Mouse (Mus musculus): ENCODE measurements around the gene Nell1. TPM values are rescaled to one million over a fixed set of nuclear protein-coding genes. Genes with fewer than 3 reads are reported as not detected.
"Not testable (repeated sequence)": the region's sequence is repeated elsewhere in the genome, so short reads cannot be mapped to it uniquely, and the experiment has no call there.

The Nell1 gene
- total RNA-seq (2021), result under 1 TPM; 0.15 to 0.52 TPM
- long read RNA-seq, experiment 1, partial matches to known transcripts, result 0 of 1 reads
- long read RNA-seq, experiment 1, other reads (novel, unspliced or antisense), result 1 of 1 reads
- long read RNA-seq, experiment 2, result 0 reads

- no peak for DNase-seq (ENCODE audit: low spot score in 2 of 2)
Observed at GRCm38 (mm10) chr7:49974841-49975440, at the start of gene Nell1. Gene Nell1 (plus strand): TSS chr7:49974864.

DNA sequence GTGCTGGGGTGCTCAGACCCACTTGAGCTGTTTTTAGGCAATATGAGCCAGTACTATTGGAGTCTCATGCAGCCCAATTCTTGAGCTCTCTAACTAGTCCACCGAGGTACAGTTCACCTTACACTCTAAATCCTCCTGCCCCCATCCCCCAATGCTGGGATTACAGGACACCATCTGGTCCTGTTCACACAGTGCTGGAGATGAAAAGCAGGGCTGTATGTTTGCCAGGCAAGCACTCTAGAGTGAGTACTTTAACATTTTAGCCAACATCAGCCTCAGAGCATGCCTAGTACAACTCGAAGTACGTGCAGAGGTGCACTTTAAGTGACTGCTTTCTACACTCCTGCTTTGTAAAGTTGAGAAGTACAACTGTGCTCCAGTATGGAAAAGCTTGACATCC is 46.1 kb upstream of the Nell1 start:
- DNase-seq (ENCODE audit: low spot score in 2 of 2), result no peak

GRCm38 (mm10) chr7:49929999-49930398 is 44.7 kb upstream of the Nell1 start:
- DNase-seq (ENCODE audit: low spot score in 2 of 2), result no peak

GRCm38 (mm10) chr7:49933386-49934115 is 41.1 kb upstream of the Nell1 start:
- DNase-seq (ENCODE audit: low spot score in 2 of 2), result not testable (repeated sequence)

GRCm38 (mm10) chr7:49936821-49937220 is 37.8 kb upstream of the Nell1 start:
- DNase-seq (ENCODE audit: low spot score in 2 of 2), result no peak

DNA sequence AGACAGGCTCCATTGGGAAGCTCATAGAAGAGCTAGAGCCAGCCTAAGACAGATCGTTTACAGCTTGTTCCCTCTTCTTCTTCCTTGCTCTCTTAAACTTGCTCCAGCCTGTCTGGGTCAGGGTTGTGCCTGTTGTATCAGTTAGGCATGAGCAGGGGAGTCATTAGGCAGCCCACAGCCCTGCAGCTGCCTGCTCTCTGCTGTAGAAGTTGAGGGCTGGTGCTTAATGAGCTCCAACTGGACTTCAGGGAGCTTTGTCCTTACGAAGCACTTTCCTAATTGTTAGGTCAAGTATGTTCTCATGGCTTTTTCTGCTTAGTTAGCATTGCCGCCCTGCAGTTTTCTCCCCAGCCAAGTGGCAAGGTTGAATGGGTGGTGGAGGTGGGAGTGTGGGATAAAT is 32.6 kb upstream of the Nell1 start:
- DNase-seq (ENCODE audit: low spot score in 2 of 2), result no peak

DNA sequence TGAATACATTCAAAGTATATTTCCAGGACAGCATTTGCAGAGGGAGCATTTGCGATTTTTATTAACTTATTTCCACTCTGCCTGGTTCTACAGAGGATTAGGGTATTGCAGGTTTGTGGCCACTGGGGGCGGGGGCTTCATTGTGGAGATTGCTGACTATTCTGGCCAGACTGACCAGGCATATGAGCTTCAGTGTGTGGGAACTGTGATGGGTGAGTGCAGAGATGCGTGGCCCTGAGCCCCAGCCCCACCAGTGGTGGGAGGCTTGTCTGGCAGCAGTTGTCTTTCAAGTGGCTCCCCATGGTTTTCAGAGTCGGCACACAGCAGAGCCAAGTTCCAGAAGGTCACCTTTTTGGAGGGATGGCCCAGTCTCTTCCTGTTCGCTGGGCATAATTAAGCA is 32.2 kb upstream of the Nell1 start:
- DNase-seq (ENCODE audit: low spot score in 2 of 2), result no peak

GRCm38 (mm10) chr7:49946691-49947090 is 28.0 kb upstream of the Nell1 start:
- no peak for DNase-seq (ENCODE audit: low spot score in 2 of 2)

DNA sequence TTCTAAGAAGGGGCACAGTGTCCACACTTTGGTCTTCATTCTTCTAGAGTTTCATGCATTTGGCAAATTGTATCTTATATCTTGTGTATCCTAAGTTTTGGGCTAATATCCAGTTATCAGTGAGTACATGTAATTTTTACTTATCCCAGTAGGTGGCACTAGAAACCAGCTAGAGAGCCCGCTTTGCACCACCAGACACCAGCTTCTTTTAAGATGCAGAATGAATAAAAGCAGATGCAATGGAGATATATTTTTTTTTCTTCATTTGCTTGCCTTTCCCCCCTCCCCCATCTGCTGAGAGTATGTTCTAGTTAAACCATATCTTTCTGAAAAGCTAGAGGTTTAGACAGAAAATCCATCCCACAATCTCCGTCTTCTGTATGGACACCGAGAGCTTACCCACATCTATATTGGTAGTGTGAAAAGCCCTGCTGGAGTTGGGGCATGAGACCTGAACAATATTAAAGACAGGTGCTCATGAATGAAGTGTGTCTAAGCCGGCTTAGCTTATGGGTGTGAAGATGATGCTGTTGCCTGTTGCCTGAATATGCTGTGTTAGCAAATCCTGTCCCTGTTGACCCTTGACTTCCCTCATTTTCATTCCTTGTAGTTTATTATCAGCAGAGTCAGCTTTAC is 21.0 kb upstream of the Nell1 start:
- DNase-seq (ENCODE audit: low spot score in 2 of 2), result no peak

- DNase-seq (ENCODE audit: low spot score in 2 of 2), result no peak
Observed at GRCm38 (mm10) chr7:49954834-49955233, 19.8 kb upstream of the Nell1 start.

- no peak for DNase-seq (ENCODE audit: low spot score in 2 of 2)
Observed at GRCm38 (mm10) chr7:49957142-49957541, 17.5 kb upstream of the Nell1 start.

DNA sequence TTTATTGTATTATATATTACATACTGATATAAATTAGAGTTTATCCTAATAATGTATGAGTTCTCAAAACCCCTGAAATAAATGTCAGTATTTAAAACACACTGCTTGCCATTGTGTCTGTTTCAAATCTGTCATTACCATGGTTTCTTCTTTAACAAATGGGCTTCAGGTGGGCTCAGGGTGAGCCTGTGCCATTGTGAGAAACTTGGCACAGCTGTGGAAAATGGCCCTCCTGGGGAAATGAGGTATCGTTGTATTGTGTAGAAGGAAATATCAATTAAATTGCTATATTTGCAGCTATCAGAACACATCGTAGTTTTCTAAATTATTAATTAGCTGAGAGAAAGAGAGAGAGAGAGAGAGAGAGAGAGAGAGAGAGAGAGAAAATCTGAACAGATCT is 10.9 kb upstream of the Nell1 start:
- no peak for DNase-seq (ENCODE audit: low spot score in 2 of 2)

GRCm38 (mm10) chr7:49969516-49969915 is 5.1 kb upstream of the Nell1 start:
- DNase-seq (ENCODE audit: low spot score in 2 of 2), result no peak

DNA sequence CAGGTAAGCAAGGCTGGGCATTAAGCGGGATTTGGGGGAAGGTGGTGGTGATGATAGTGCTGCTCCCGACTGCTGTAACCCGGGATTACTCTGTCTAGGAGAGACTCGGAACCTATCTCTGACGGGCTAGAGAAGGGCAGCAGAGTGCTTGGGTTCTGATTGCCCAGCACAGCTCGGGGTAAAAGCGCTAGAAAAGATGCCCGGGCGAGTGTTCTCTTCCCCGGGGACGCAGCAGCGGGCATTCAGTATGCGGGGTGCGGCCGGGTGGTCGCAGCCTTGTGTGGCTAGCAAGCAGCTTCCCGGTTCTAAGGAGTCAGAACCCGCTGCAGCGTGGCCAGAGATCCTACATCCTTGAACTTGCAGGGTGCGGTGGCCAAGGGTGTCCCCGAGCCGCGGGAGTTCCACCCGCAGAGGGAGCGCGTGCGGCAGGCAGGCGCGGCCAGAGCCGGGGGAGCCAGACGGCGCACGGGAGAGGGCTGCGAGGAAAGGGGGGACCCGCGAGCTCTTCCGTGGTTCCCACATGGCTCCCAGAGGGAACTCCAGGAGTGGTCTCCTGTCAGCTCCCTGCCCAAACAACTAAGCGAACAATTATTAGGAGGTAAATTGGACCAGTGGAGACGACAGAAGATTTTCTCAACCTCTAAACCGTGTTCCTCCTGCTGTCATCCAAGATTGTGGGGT is 917 bp downstream of the Nell1 start:
- no peak for DNase-seq (ENCODE audit: low spot score in 2 of 2)

DNA sequence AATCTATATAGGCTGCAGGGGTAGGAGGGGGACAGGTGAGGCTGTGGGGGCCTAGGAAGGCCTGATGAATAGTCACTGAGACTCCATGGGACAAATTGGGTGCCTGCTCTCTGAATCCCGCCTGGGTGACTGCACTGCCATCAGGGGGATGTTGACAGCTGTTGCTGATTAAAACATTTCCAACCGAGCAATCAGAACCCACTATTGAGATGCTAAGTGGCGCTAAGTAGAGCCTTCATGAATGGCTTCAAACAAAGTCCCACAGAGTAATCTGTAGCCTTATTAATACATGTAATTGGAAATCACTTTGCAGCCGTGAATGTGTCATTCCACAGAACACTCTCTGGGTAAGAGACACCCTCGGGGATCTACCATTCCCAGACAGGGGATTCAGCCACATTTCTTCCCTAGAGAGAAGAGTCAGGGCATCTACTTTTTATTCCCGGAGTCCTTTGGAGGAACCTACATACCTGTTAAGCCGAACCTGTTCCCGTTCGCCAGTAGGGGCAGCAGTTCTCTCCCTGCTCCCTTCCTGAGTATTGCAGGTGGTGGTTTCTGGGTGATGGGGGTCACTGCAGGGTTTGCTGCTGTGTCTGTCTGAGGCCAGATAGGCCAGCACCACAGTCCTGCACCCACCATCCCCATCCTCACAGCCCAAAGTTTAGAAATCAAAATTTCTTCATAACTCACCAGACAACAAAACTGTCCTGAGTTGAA is 7.0 kb downstream of the Nell1 start:
- no peak for DNase-seq (ENCODE audit: low spot score in 2 of 2)

DNA sequence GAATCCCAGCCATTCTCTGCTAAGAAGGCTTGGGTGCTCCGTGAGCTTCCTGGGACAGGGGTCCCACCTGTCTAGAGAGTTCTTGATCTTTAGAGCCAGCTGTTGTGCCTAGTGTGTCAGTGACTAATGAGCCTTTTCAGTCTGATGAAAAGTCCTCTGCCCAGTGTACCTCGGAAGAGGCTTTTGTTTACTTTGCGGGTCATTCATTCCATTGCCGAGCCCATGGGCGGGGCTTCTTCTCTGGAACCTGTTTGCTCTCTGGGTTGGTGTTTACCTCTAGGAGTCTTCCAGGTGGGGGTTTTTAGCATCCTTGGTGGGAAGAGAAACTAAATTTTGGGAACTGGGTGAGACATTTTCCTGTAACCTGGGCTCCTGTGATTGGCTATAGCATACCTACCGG is 10.0 kb downstream of the Nell1 start:
- DNase-seq (ENCODE audit: low spot score in 2 of 2), result no peak

DNA sequence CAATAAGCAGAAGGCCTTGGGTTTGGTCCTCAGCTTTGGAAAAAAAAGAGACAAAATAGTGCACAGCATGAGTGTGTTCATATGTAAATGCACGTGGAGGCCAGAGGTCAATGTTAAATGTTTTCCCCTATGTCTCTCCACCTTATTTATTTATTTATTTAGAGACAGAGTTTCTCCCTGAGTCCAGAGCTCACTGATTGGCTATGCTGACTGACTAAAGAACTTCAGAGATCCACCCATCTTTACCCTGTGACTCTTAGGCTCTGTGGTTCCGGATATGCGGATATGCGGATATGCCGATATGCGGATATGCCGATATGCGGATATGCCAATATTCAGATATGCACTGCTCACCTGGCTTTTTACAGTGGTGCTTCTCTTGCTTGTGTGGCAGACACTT is 11.3 kb downstream of the Nell1 start:
- DNase-seq (ENCODE audit: low spot score in 2 of 2), result no peak

DNA sequence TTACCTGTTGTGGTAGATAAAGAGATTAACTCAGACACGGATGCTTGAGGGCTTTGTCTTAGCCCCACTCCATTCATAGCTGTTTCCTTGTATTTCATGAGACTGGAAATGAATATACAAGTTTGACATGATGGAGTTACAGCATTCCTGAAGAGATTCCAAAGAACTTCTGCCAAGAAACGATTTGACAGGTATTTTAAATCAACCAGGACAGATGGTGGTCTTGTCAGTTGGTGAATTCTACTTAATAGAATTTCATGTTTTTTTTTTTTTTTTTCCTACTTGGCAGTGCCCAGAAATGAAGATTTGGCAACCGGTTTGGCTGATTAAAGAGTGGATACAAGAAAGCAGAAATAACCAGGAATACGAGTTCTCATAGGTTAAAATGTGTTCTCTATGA is 24.7 kb downstream of the Nell1 start:
- no peak for DNase-seq (ENCODE audit: low spot score in 2 of 2)

DNA sequence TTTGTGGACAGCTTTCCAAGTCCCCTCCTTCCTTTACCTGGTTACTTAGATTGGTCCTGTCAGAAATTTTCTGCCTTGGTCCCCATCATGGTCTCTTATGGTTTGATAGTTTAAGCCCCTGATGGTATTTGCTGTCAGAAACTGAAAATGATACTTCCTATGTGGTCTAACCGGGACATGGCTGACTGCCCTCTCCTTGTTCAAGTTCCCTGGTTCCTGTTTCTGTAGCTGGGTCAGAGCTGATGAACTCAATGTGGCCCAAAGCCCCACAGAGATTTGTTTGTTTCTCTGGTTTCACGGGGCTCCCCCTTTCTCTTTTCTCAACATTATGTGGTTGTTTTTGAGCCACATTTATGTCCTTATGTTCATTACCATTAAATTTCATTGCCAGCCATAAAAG is 30.6 kb downstream of the Nell1 start:
- no peak for DNase-seq (ENCODE audit: low spot score in 2 of 2)

DNA sequence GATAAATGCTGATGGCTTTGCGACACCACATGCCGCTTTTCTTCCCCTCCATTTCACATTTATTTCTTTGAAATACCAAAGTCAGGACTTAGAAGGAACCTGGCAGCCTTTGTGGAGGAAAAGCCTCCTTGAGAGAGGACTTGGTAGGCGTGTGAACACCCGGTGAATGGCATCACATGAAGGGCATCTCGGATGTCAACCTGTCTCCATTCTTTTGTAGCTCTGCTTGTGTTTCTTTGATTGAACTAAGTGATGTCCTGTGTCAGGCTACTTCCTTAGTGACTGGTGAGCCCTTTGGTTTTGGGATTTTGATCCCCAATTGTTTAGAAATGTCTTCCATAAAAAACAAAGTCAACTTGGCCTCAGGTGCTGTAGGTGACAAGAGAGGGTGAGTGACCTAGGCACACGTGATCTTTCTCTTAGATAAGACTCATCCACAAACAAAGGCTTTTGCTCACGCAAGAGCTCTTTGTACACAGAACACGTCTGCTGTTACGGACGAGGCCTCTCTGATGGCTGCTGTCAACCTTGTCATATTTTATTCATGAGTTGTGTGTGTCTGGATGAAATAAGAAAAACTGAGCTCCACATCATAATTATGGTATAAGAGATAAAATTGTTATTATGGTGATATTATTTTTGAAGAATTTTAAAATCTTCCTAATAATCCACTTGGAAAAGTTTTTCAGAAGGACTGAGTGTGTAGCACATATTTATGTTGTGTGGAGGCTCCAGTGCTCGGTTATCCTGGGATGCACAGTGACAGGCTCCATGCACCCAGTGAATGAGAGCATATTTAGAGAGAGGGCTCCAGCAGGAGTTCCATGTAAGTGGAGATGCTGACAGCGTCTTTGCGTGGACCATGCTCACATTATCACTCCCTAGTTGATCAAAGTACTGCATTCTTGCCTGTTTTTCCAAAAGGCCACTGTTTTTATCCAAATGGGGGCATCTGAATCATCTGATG is 60.8 kb downstream of the Nell1 start:
- DNase-seq (ENCODE audit: low spot score in 2 of 2), result no peak

Data from gastrocnemius, postnatal 4 days (tissue).